Mouse (Mus musculus): ENCODE data around the gene Lrrc29.
"Not testable (repeated sequence)": the region's sequence is repeated elsewhere in the genome, so short reads cannot be mapped to it uniquely, and the experiment has no call there.

Lrrc29 gene

GRCm38 (mm10) chr8:105291364-105291763 lies 34.7 kb downstream of the Lrrc29 start:
- DNase-seq (ENCODE audit: low read depth, low spot score): not testable (repeated sequence)

- peak; percentile 94 for DNase-seq (ENCODE audit: low read depth, low spot score)
These were observed 35.3 kb downstream of the Lrrc29 start for GRCm38 (mm10) chr8:105290554-105291314.

GRCm38 (mm10) chr8:105289805-105290460 lies 36.1 kb downstream of the Lrrc29 start, which contains the start of gene 4931428F04Rik:
Gene 4931428F04Rik, minus strand, starts transcription at chr8:105289864.
- peak; percentile 74 for DNase-seq (ENCODE audit: low read depth, low spot score)

- DNase-seq (ENCODE audit: low read depth, low spot score): peak; percentile 97
These were observed 36.9 kb downstream of the Lrrc29 start for GRCm38 (mm10) chr8:105288958-105289732.

GRCm38 (mm10) chr8:105288231-105288630 lies 37.8 kb downstream of the Lrrc29 start:
- DNase-seq (ENCODE audit: low read depth, low spot score): no peak

- no peak for DNase-seq (ENCODE audit: low read depth, low spot score)
These were observed 39.2 kb downstream of the Lrrc29 start for GRCm38 (mm10) chr8:105286907-105287306.

GRCm38 (mm10) chr8:105285514-105285913 lies 40.6 kb downstream of the Lrrc29 start:
- no peak for DNase-seq (ENCODE audit: low read depth, low spot score)

GRCm38 (mm10) chr8:105283074-105283473 lies 43.0 kb downstream of the Lrrc29 start:
- DNase-seq (ENCODE audit: low read depth, low spot score): no peak

GRCm38 (mm10) chr8:105282239-105282638 lies 43.8 kb downstream of the Lrrc29 start:
- no peak for DNase-seq (ENCODE audit: low read depth, low spot score)

GRCm38 (mm10) chr8:105281821-105282220 lies 44.3 kb downstream of the Lrrc29 start:
- no peak for DNase-seq (ENCODE audit: low read depth, low spot score)

- DNase-seq (ENCODE audit: low read depth, low spot score): no peak
These were observed 45.5 kb downstream of the Lrrc29 start for GRCm38 (mm10) chr8:105280567-105280966.

- DNase-seq (ENCODE audit: low read depth, low spot score): no peak
These were observed 47.2 kb downstream of the Lrrc29 start for GRCm38 (mm10) chr8:105278911-105279334.

- DNase-seq (ENCODE audit: low read depth, low spot score): no peak
These were observed 49.6 kb downstream of the Lrrc29 start for GRCm38 (mm10) chr8:105276292-105277120.

GRCm38 (mm10) chr8:105275840-105276239 lies 50.2 kb downstream of the Lrrc29 start, which contains the start of gene Nol3:
Gene Nol3, plus strand, starts transcription at chr8:105276140.
- DNase-seq (ENCODE audit: low read depth, low spot score): no peak

- DNase-seq (ENCODE audit: low read depth, low spot score): no peak
These were observed 50.7 kb downstream of the Lrrc29 start for GRCm38 (mm10) chr8:105275387-105275786.

- DNase-seq (ENCODE audit: low read depth, low spot score): no peak
These were observed 55.2 kb downstream of the Lrrc29 start for GRCm38 (mm10) chr8:105270916-105271186.

- DNase-seq (ENCODE audit: low read depth, low spot score): no peak
These were observed 55.8 kb downstream of the Lrrc29 start for GRCm38 (mm10) chr8:105270101-105270915.

GRCm38 (mm10) chr8:105269461-105269947 lies 56.6 kb downstream of the Lrrc29 start, which contains the start of gene Hsf4:
Gene Hsf4, plus strand, starts transcription at chr8:105269801.
- DNase-seq (ENCODE audit: low read depth, low spot score): no peak

GRCm38 (mm10) chr8:105269075-105269458 lies 57.0 kb downstream of the Lrrc29 start:
- DNase-seq (ENCODE audit: low read depth, low spot score): no peak

GRCm38 (mm10) chr8:105268342-105269074 lies 57.6 kb downstream of the Lrrc29 start:
- DNase-seq (ENCODE audit: low read depth, low spot score): peak; percentile 86

Measured in mesoderm, embryonic 11.5 days (tissue).